Mouse (Mus musculus) MEL-GATA-1-ER (cell line): ENCODE data around the gene Gucd1.
"Not testable (repeated sequence)": the region's sequence is repeated elsewhere in the genome, so short reads cannot be mapped to it uniquely, and the experiment has no call there.

Source experiments
- DNase-seq: peaks from one replicate; pipeline ENCODE4 v3.0.0-alpha.2; 2012; ENCODE audit warnings: low read depth; ENCODE audit errors: extremely low read depth

Gene Gucd1

GRCm38 (mm10) chr10:75394796-75395195, 123.0 kb downstream of the Gucd1 start:
- DNase-seq = no peak

GRCm38 (mm10) chr10:75390832-75391231, 126.9 kb downstream of the Gucd1 start:
- no peak for DNase-seq

GRCm38 (mm10) chr10:75390156-75390555, 127.6 kb downstream of the Gucd1 start:
- no peak for DNase-seq

GRCm38 (mm10) chr10:75378688-75379087, 139.1 kb downstream of the Gucd1 start:
- no peak for DNase-seq

GRCm38 (mm10) chr10:75373655-75374351, 144.0 kb downstream of the Gucd1 start:
- not testable (repeated sequence) for DNase-seq

GRCm38 (mm10) chr10:75365231-75365633, 152.5 kb downstream of the Gucd1 start:
- peak; percentile 81 for DNase-seq

GRCm38 (mm10) chr10:75364796-75365195, 153.0 kb downstream of the Gucd1 start:
- DNase-seq = peak; percentile 38

GRCm38 (mm10) chr10:75364214-75364690, 153.5 kb downstream of the Gucd1 start:
- peak; percentile 21 for DNase-seq

- DNase-seq = no peak
These were observed 162.4 kb downstream of the Gucd1 start for GRCm38 (mm10) chr10:75355341-75355740.

- not testable (repeated sequence) for DNase-seq
These were observed 163.9 kb downstream of the Gucd1 start for GRCm38 (mm10) chr10:75353838-75354241.

- no peak for DNase-seq
These were observed 165.2 kb downstream of the Gucd1 start for GRCm38 (mm10) chr10:75352541-75352940.

- no peak for DNase-seq
These were observed 167.2 kb downstream of the Gucd1 start for GRCm38 (mm10) chr10:75350564-75350963.

GRCm38 (mm10) chr10:75345265-75345664, 172.5 kb downstream of the Gucd1 start:
- DNase-seq = no peak

- not testable (repeated sequence) for DNase-seq
These were observed 173.2 kb downstream of the Gucd1 start for GRCm38 (mm10) chr10:75344563-75344962.

- DNase-seq = no peak
These were observed 175.8 kb downstream of the Gucd1 start for GRCm38 (mm10) chr10:75341936-75342335.

- DNase-seq = no peak
These were observed 178.4 kb downstream of the Gucd1 start for GRCm38 (mm10) chr10:75339377-75339776.

- no peak for DNase-seq
These were observed 178.9 kb downstream of the Gucd1 start for GRCm38 (mm10) chr10:75338852-75339251.

- DNase-seq = no peak
These were observed 180.5 kb downstream of the Gucd1 start for GRCm38 (mm10) chr10:75337231-75337630.

- DNase-seq = no peak
These were observed 182.7 kb downstream of the Gucd1 start for GRCm38 (mm10) chr10:75335075-75335474.

GRCm38 (mm10) chr10:75334175-75334574, 183.6 kb downstream of the Gucd1 start:
- no peak for DNase-seq

GRCm38 (mm10) chr10:75333176-75333776, 184.5 kb downstream of the Gucd1 start:
- DNase-seq = no peak

GRCm38 (mm10) chr10:75332268-75332667, 185.5 kb downstream of the Gucd1 start:
- DNase-seq = no peak

GRCm38 (mm10) chr10:75328201-75328704, 189.5 kb downstream of the Gucd1 start:
- no peak for DNase-seq
